Mouse (Mus musculus): ENCODE results near the gene AF067063. TPM values are rescaled to one million over a fixed set of nuclear protein-coding genes. Genes with fewer than 3 reads are reported as not detected.
A peak's percentile ranks its signal among the peaks of the same experiment; 100 is the strongest.
"Not testable (repeated sequence)": the region's sequence is repeated elsewhere in the genome, so short reads cannot be mapped to it uniquely, and the experiment has no call there.

AF067063 gene
- not detected in 2 replicates for polyA plus RNA-seq (2012; rRNA removed)

DNA sequence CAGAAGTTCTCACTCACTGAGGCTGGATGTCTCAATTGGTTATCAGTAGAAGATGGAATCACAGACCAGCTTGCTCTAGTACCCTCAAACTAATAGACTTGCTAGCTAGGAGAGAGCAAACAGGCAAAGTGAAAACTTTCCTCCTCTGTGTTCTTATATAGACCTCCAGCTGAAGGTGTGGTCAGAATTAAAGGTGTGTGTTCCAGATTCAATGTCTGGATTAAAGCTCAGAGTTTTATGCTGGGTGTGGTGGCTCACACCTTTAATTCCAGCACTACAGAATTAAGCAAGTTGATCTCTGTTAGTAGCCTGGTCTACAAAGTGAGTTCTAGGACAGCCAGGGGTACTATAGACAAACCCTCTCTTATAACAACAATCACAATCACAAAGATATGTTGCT, at the start of gene AF067063:
Gene AF067063, minus strand, starts transcription at position 101 of the 400 bp plus-strand sequence.
- DNase-seq (ENCODE audit: low spot score), result not testable (repeated sequence)

DNA sequence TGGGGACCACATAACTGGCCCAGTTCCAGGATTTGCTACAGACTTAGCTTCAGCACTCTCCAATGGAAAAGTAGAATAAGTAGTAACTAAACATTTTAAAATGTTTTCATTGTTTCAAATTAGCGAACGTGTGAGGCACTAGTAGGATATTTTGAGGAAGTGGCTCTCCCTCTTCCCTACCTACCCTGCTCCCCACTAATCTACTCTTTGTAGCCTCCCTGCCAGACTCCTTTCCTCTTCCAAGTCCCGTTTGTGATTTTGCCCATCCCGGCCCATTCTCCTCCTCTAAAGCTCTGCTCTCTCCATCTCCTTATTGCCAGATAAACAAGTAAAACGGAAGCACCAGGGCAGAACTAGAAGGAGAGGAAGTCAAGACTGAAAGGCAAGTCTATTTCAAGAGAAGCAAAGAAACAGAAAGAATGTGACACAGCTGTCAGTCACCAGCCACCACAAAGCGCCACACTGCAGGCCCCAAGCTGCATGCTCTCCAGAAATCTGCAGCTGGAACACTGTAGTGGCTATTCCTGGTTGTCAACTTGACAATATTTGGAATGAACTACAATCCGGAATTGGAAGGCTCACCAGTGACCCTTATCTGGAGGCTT, 34.5 kb upstream of the AF067063 start:
- DNase-seq (ENCODE audit: low spot score), result not testable (repeated sequence)

DNA sequence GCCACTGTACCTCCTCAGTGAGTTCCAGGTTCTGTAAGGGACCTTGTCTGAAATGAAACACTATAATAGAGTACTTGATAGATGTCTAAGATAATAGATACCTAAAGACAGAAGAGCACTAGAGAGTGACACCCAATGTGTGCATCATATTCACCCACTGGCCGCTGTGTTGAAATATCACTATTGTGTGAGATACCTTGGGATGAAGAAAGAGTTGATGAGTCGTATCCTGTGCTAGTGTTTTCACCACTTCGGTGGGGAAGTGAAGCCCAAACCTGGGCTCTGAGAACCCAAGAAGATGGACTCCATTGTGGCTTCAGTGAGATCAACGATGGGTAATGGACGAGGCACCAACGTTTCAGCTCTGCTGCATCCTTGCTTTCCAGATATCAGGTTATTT, 32.4 kb upstream of the AF067063 start:
- not testable (repeated sequence) for DNase-seq (ENCODE audit: low spot score)

DNA sequence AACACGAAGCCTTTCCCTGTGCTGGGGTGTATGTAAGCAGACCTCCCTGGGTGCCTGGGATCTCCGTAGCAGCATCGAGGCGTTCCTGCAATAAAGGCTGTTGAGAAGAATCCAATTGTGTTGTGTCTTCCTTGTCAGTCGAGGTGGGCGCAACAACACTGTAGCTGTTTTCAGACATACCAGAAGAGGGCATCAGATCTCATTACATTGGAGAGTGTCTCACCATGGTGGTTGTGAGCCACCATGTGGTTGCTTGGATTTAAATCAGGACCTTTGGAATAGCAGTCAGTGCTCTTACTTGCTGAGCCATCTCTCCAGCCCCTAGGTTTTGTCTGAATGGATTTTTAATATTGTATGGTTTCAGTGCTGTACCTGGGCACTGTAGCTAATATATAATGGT, 10.0 kb upstream of the AF067063 start:
- DNase-seq (ENCODE audit: low spot score), result not testable (repeated sequence)

DNA sequence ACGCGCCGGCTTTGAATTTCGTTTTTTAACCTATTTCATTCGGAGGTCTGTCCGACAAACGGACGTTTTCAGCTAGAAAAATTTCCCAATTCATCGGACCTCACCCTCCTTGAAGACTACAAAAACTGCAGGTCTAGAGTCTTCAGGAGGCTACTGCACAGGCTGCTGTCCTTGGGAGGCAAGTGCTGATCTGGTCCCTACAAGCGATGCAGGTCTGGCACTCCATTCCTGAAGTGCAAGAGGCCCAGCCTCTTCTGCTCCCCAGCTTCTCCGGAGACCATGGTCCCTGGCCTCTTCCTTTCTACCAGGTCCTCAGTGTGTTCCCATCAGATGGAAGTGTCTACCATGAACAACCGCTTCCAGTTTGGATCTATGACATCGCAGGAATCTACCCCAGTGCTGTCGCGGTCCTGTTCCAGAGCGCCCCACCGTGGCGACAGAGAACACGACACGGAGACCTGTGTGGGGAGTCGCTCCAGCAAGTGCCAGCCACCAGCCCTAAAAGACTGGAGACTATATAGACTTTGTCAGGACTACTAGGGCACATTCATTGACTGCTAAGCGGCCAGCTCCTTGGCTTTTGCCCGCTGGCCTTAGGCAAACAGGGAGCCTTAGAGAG, 7.8 kb upstream of the AF067063 start:
- DNase-seq (ENCODE audit: low spot score), result not testable (repeated sequence)

DNA sequence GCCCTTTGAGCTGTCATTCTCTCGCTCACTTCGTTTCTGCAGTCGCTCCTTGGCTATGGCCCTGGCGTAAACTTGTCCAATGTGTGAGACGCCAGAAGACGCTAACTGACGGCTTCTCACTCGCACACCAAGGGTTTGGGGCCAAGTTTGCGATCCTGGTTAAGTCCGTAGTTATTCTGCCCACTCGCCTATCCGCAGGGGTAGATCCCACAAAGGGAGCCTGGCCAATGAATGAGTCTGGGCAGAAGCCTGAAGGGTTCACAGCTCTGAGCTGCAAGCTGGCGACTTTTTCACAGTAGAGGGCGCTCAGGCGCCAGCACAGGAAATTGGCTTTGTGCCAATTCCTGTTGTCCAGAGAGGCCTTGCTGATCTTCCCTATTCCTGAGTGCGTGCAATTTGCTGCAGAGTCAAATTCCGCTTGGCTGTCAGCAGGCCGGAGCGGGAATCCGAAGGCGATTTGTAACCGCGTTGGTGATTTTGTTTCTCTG, 6.4 kb upstream of the AF067063 start:
- DNase-seq (ENCODE audit: low spot score), result not testable (repeated sequence)

DNA sequence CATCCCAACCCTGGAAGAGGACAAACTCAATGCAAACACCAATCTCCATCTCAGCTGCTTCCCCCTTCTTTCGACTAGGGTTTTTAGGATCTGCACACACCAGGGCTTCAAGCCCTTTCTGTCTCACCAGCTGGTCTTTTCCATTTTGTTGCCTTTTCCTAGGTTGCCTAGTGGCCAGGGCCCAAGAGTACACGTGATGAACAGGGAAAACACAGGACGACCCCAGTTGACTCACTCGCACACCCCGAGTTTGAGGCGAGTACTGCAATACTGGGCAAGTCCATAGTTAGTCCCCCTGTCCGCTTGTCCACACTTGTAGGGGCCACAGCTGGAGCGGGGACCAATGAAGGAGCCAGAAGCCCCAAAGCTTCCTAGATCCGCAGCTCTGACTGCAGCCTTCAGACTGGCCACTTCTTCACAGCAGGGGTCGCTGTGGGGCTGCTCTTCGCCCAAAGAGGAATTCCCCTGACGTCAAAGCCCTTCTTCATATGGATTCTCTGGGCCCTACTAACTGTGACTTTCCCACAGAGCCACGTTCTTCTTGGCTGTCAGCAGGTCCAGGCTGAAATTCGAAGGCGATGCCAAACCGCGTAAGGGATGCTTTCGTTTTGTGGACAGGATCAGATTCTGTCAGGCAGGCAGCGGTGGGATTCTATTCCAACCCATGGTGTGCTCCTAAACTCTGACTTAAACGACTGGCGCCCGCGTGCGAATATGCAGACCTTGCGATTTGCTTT, 5.5 kb upstream of the AF067063 start, which contains the start of gene D13Ertd608e:
Gene D13Ertd608e, plus strand, starts transcription at position 687 of the 737 bp plus-strand sequence.
- not testable (repeated sequence) for DNase-seq (ENCODE audit: low spot score)

DNA sequence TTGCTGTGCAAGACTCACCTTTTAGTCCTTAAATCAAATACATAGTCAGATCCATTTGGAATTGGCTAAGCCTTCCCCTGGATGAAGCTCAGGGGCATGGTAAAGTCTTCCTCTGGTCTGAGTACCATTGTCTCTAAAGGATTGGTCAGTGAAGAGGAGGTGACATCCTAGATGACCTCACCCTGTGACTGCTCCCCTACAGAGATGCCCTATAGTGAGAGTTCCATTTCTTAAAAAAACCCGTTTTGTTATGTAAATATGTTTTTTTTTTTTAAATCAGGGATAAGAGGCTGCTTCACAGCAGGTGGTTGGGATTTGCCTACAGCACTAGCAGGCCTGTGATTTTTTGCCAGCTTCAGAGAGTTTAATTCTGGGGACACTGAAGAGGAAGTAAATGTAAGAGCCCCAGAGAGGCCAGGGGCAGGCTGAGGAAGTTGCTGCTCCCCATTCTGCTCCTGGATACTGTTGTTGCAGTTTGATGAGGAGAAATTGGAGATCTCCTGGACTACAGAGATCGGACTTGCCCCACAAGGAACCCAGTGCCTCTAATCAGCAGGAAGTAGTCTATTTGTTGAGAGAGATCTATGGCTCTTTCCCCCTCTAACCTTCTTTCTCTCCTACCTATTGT, 12.3 kb downstream of the AF067063 start:
- DNase-seq (ENCODE audit: low spot score), result no peak

DNA sequence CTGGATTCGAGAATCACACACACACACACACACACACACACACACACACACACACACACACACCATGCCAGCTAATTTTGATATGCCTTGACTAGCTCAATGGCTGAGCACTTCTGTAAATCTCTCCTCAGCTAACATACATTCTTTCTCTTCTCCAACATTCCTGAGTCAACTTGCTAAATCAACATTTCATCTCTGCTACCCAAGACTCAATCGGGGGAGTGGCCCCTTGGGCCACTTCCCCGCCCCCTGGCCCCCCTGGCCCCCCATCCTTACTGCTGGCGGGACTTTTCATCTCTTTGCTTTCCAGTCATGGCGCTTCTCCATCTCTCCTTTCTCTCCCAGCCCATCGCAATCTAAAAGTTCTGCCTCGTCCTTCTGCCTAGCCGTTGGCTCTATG, 13.2 kb downstream of the AF067063 start:
- DNase-seq (ENCODE audit: low spot score), result no peak

DNA sequence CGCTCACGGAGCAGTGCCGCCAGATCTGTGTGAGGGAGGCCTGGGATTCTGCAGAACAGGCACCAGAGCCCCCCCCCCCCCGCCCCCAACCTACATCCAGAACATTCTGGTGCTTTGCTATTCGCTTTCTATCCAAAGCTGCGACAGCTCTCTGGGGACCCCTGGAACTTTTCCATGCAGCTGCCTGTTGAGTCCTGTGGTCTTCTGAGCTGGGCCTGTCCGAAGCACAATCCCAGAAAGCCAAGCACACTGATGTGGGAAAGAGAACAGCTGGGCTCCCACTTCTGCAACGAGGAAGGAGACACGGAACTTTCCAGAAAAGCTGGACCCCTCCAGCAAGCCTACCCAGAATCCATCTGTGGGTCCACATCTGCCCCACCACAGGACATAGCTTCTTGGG, 20.0 kb downstream of the AF067063 start:
- no peak for DNase-seq (ENCODE audit: low spot score)

DNA sequence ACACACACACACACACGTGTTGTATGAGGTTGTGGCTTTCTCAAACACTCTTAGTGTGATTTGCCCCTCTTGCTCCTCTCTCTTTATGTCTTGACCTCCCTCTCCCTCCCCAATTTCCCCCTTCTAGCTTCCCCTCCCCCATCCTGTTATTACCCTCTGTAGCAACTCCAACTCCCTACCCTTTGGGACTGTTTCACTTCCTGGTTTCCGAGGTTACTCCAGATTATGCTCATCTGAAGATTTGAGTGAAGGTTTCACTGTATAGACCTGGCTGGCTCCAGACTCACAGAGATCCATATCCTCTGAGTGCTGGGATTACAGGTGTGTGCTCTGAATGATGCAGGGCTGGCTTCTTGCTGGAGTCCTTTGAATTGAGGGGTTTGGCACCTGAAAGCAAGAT, 21.1 kb downstream of the AF067063 start:
- DNase-seq (ENCODE audit: low spot score), result no peak

DNA sequence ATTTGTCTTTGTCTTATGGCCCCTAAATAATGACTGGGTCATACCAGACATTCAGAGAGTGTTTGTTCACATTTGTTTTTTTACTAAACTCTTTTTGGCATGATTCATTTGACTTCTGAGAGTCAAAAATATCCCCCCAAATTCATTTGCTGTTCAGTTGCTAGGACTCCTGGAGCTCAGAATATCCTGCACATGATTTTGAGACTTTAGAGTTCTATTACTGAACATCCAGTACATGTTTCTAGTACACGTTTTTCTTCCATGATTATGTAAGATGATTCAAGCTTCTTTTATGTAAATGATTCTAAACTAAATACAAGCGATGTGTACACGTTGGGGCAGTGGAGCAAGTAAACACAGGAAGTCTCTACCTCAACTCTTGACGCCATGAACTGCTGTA, 32.4 kb downstream of the AF067063 start:
- no peak for DNase-seq (ENCODE audit: low spot score)

DNA sequence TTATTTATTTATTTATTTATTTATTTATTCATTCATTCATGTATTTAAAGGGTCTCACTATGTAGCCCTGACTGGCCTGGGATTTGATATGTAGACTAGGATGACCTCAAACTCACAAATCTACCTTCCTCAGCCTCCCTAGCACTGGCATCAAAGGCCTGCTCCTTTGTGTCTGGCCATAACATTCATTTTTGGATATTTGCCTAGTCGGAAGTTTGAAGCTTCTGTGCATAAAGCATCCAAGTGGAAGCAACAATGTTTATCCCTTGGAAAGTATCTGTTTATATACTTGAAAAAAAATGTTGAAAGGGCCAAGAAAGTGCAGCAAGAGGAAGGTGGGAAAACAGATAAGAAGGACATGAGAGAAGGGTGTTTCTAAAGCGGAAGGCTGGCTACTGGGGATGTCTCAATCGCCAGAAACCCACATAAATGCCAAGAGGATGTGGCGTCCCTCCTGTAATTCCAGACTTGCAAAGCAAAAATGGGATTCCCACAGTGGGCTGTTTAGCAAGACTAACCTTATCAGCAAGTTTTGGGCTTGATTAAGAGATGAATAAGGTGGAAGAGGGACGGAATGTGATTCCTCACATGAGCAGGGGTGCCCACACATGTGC, 37.1 kb downstream of the AF067063 start:
- DNase-seq (ENCODE audit: low spot score), result no peak

DNA sequence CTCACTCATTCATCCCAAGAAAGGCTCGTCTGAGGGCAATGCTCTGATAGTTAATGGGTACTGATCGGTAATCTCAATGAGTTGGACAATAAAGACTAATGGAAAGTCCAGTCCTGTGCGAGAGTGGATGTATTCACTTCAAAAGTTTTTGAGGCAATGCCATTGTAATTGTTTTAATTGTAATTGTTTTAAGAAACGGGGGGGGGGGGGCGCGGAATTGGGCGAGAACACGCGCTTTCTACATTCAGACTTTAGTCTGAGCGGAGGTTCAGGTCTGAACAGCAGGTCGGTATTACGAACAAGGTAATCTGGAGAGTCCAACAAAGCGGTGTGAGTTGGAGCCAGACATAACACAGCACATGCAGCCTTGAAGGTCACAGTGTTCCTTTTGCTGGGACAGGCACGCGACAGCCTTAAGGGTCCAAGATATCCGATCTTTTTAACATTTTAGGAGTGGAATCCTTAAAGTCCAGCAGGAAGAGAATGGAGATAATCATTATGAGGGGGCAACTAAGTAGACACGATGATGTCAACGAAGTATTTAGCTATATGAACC, 38.4 kb downstream of the AF067063 start:
- DNase-seq (ENCODE audit: low spot score), result no peak

DNA sequence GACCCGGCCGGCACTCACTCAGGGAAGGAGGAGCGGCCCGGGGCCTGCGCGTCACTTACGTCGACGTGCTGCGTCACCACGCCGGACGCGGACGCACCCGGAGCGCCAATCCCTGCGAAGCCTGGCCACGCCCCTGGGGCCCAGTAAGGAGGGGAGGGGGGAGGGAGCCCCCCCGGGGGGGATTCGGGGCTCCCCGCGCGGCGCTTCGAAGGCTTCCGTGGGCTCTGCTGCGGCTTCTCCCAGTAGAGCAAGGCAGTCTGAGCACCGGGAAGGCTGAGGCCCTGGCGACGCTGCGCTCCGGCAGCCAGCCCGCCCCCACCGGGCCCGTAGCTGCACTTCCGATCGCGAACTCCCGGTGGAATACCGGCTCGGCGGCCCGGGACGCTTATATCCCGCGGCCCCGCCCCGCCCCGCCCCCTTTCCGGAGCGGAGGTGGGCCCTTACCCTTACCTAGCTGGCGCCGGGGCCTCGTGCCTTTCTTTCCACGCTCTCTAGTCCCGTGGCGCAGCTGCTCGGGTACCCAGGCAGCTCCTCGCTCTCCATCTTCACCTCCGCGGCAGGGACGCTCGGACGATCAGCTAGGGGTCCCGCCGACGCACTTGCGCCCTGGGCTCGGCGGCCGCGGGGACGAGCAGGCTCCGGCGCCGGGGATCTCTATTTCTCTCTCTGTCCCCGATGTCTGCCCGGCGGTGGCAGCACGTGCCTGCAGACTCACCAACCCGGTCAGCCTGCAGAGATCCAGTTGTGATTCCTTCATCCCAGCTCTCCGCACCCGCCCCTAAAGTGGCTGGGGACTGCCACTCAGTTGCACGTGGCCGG, 39.0 kb downstream of the AF067063 start, which contains the start of gene Zfp131:
Gene Zfp131, minus strand, starts transcription at position 129 of the 819 bp plus-strand sequence.
- peak; percentile 79 for DNase-seq (ENCODE audit: low spot score)

DNA sequence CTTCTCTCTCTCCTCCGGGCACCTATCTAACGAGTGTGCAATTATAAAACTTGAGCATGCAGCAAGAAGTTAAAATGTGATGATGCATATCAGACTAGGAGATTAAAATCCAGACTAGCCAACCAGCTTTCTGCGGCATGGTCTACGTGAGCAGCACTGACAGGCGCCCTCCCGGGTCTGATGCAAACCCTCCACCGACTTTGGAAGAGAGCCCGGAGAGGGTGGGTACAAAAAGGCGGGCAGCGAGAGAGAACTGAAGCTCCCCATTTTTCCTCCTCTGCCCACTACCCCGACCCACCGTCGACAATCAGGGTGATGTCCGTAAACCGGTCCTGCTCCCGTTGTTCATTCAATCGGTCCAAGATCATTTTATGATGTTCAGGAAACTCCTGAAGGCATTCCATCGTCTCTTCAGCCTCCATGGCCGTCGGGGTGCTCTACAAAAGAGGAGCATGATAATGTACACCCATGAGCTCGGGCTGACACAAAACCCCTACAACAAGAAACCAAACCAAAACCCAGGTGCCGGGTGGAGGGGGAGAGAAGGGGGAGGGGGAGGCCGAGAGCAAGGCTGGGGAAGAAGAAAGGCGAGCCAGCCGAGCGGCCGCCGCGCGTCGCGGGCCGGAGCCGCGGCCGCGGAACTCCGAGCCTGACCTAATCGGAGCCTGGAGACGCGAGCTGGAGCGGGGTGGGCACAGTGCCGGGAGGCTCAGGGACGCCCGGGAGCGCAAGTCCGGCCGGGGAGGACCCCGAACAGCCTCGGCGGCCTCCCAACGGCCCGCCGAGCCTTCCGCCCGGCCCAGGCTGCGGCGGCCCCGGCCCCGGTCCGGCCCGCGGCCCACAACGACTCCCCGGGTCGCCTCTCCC, 39.9 kb downstream of the AF067063 start:
- peak; percentile 67 for DNase-seq (ENCODE audit: low spot score)

DNA sequence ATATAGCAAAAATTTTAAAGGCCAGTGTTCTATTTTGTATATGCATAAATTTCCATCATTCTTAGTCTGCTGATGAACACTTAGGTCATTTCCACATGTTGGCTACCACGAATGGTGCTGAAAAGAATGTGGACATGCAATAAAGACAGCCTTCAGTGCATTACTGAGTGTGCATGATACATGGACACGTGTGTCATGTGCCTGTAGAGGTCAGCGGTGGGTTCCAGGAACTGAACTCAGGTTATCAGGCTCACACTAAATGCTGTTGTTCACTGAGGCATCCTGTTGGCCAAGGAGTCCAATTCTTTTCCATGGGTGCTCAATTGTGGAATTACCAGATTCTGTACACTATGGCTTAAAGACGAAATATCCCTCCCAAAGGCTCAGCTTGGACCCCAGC, 46.4 kb downstream of the AF067063 start:
- DNase-seq (ENCODE audit: low spot score), result no peak
